8 mouse cellular contexts compared by ENCODE assay signal in the genomic region with DNA sequence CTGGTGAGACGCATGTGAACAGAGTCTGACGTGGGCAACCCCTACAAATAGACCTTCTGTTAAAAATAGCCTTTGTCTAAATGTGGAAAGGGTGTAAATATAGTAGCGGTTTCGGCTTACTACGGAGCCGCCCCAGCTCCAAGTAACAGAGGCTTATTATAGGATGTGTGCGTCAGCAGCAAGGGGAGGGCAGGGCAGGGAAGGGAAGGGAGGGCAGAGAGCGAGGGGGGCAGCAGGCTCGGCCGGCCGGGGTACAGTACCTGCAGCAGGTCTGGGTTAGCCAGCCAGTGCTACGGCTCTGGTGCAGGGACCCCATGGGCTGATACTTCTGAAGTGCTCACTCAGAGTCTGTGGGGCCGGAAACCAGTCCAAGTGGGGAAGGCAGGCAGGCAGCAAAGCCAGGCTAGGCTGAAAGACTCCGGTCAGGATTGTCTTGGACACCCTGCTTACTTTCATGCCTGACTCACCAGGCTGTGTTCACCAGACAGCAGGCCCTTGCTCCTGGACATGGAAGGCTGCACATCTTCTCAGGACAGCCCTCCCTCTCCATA.
DNase-seq lines count a peak whose midpoint lies in the region; ATAC-seq and TF ChIP-seq lines count a peak whose summit lies in the region.

No protein-coding gene starts in this region.

- WGBS in lung, embryonic 14.5 days, result 21% methylated on average over 14 of the region's 14 CpGs
- 12% methylated on average over 14 of the region's 14 CpGs for WGBS in lung, adult 2 months
- 45% methylated on average over 14 of the region's 14 CpGs for WGBS in hindbrain, embryonic 12.5 days
- WGBS in limb, embryonic 10.5 days, result 56% methylated on average over 14 of the region's 14 CpGs
- WGBS in thymus, adult 2 months, result 10% methylated on average over 14 of the region's 14 CpGs

- H3K27ac ChIP-seq in lung, embryonic 14.5 days (ENCODE audit: low read depth), result no peak overlapping the region
- H3K27ac ChIP-seq in hindbrain, embryonic 12.5 days, result no peak overlapping the region
- peak overlapping the region; percentile 81 for H3K27ac ChIP-seq in limb, embryonic 10.5 days
- H3K27ac ChIP-seq in thymus, adult 2 months (ENCODE audit: control insufficient read depth, insufficient read depth, low read length), result no peak overlapping the region

- H3K36me3 ChIP-seq in lung, embryonic 14.5 days (ENCODE audit: insufficient read depth), result no peaks in the 10 kb centered on the region
- no peaks in the 10 kb centered on the region for H3K36me3 ChIP-seq in hindbrain, embryonic 12.5 days
- H3K36me3 ChIP-seq in limb, embryonic 10.5 days, result no peaks in the 10 kb centered on the region
- no peaks in the 10 kb centered on the region for H3K36me3 ChIP-seq in thymus, adult 2 months (ENCODE audit: control insufficient read depth, insufficient read depth, low read length)

- H3K4me3 ChIP-seq in lung, embryonic 14.5 days (ENCODE audit: low read depth, low read length), result peak overlapping the region; percentile 5; the same call in 1 of the 2 replicates
- no peak overlapping the region for H3K4me3 ChIP-seq in lung, adult 2 months (replicated peaks; ENCODE audit: extremely low read depth, low read depth, low read length)
- no peak overlapping the region for H3K4me3 ChIP-seq in hindbrain, embryonic 12.5 days
- no peak overlapping the region for H3K4me3 ChIP-seq in limb, embryonic 10.5 days
- H3K4me3 ChIP-seq in thymus, adult 2 months (ENCODE audit: control insufficient read depth, insufficient read depth, low read length), result no peak overlapping the region

- H3K27me3 ChIP-seq in lung, embryonic 14.5 days (ENCODE audit: insufficient read depth, low read length), result no peaks in the 10 kb centered on the region
- no peaks in the 10 kb centered on the region for H3K27me3 ChIP-seq in hindbrain, embryonic 12.5 days
- 0 out of 2 replicates have a peak, but pooled peaks cover 8% of the 10 kb centered on the region for H3K27me3 ChIP-seq in limb, embryonic 10.5 days (ENCODE audit: low read depth, poor library complexity, severe bottlenecking)
- H3K27me3 ChIP-seq in thymus, adult 2 months (ENCODE audit: control insufficient read depth, insufficient read depth, low read length), result no peaks in the 10 kb centered on the region

- no peak for TF ChIP-seq CTCF in lung, embryonic 14.5 days (IDR thresholded peaks at IDR 0.05; ENCODE audit: low read depth)
- TF ChIP-seq CTCF in lung, adult 2 months (IDR thresholded peaks at IDR 0.05; ENCODE audit: insufficient read depth, low read length), result no peak
- TF ChIP-seq CTCF in thymus, adult 2 months (IDR thresholded peaks at IDR 0.05; ENCODE audit: borderline replicate concordance, control insufficient read depth, extremely low read depth, insufficient read depth, low read length, poor library complexity), result no peak

- H3K4me2 ChIP-seq in lung, embryonic 14.5 days, result peak overlapping the region; percentile 48
- peak overlapping the region; percentile 33 for H3K4me2 ChIP-seq in hindbrain, embryonic 12.5 days (replicated peaks)

- no peaks in the 10 kb centered on the region for H3K4me1 ChIP-seq in lung, embryonic 14.5 days (ENCODE audit: insufficient read depth)
- H3K4me1 ChIP-seq in lung, adult 2 months (ENCODE audit: control insufficient read depth, insufficient read depth, low read length), result no peaks in the 10 kb centered on the region
- H3K4me1 ChIP-seq in hindbrain, embryonic 12.5 days, result peaks cover 16% of the 10 kb centered on the region
- H3K4me1 ChIP-seq in limb, embryonic 10.5 days, result peaks cover 20% of the 10 kb centered on the region
- H3K4me1 ChIP-seq in thymus, adult 2 months (replicated peaks; ENCODE audit: control insufficient read depth, insufficient read depth, low read length), result peaks cover 6% of the 10 kb centered on the region

- H3K9ac ChIP-seq in lung, embryonic 14.5 days, result no peak overlapping the region
- no peak overlapping the region for H3K9ac ChIP-seq in hindbrain, embryonic 12.5 days

- no peak for TF ChIP-seq POLR2A in lung, adult 2 months (IDR thresholded peaks at IDR 0.05; ENCODE audit: borderline replicate concordance, extremely low read depth, low read depth, low read length)
- no peak for TF ChIP-seq POLR2A in thymus, adult 2 months (IDR thresholded peaks at IDR 0.05; ENCODE audit: control insufficient read depth, extremely low read depth, insufficient read depth, low read length, poor library complexity)

- no peaks in the 10 kb centered on the region for H3K9me3 ChIP-seq in lung, embryonic 14.5 days (ENCODE audit: low read depth, low read length)
- no peaks in the 10 kb centered on the region for H3K9me3 ChIP-seq in hindbrain, embryonic 12.5 days (replicated peaks)
- no peaks in the 10 kb centered on the region for H3K9me3 ChIP-seq in limb, embryonic 10.5 days (replicated peaks)

- peak; percentile 24 for DNase-seq in lung, embryonic 14.5 days
- DNase-seq in lung, adult 2 months, result no peak
- DNase-seq in cerebellum, adult 9-10 months, result peak; percentile 55
- peak; percentile 27 to 31 for DNase-seq in frontal cortex, postnatal 10 days (ENCODE audit: low spot score in 2 of 2)
- DNase-seq in limb, embryonic 10.5 days (ENCODE audit: low spot score), result peak; percentile 41
- peak; percentile 30 for DNase-seq in right cerebral cortex, postnatal 14 days
- DNase-seq in thymus, adult 2 months, result no peak

- peak; percentile 83 for ATAC-seq in lung, embryonic 14.5 days (ENCODE audit: insufficient read depth)
- ATAC-seq in hindbrain, embryonic 12.5 days (ENCODE audit: low FRiP score), result 0 out of 2 replicates have a peak, but pooled peaks have one; percentile 43

Comparison
In these comparisons a context has a peak if more than half of its experiments do, and no peak if none do; other contexts are left out.
1. DNase-seq: peak in lung, embryonic 14.5 days (single experiment), cerebellum, adult 9-10 months (single experiment), frontal cortex, postnatal 10 days (2 of 2), limb, embryonic 10.5 days (single experiment) and right cerebral cortex, postnatal 14 days (single experiment); none in lung, adult 2 months (single experiment) and thymus, adult 2 months (single experiment).